Mouse (Mus musculus): ENCODE results near the gene Amdhd2. TPM values are rescaled to one million over a fixed set of nuclear protein-coding genes. Genes with fewer than 3 reads are reported as not detected.

The Amdhd2 gene
- polyA plus RNA-seq, 1 experiment from 2014 or later: 31.1 TPM

GRCm38 (mm10) chr17:24205908-24206361 is 42.4 kb upstream of the Amdhd2 start:
- H3K9me3 ChIP-seq: no peaks in the 10 kb centered on the region
- peak overlapping the region; percentile 69; the same call in 1 of the 2 replicates for H3K27ac ChIP-seq
- H3K4me1 ChIP-seq: peaks cover 84% of the 10 kb centered on the region
- ATAC-seq (ENCODE audit: low FRiP score): peak; percentile 47
- peak overlapping the region; percentile 64 for H3K4me3 ChIP-seq (replicated peaks)
- 8% methylated on average over 15 of the region's 15 CpGs for WGBS
- peak overlapping the region; percentile 92 for H3K4me2 ChIP-seq
- peaks cover 44% of the 10 kb centered on the region for H3K27me3 ChIP-seq
- H3K9ac ChIP-seq: peak overlapping the region; percentile 75
- no peaks in the 10 kb centered on the region for H3K36me3 ChIP-seq (replicated peaks)

- under 1% methylated on average over 65 of the region's 65 CpGs for WGBS
- H3K4me1 ChIP-seq: peaks cover 78% of the 10 kb centered on the region
- H3K9me3 ChIP-seq: no peaks in the 10 kb centered on the region
- peak within 1 kb of the TSS; percentile 92 for H3K4me2 ChIP-seq
- peak; percentile 85 for ATAC-seq (ENCODE audit: low FRiP score)
- no peaks in the 10 kb centered on the region for H3K36me3 ChIP-seq (replicated peaks)
- peak within 1 kb of the TSS; percentile 69; the same call in 1 of the 2 replicates for H3K27ac ChIP-seq
- H3K4me3 ChIP-seq (replicated peaks): peak within 1 kb of the TSS; percentile 64
- H3K27me3 ChIP-seq: peaks cover 39% of the 10 kb centered on the region
- H3K9ac ChIP-seq: peak within 1 kb of the TSS; percentile 75
Observed at GRCm38 (mm10) chr17:24205284-24205888, 41.8 kb upstream of the Amdhd2 start, which contains the start of gene Tbc1d24. Gene Tbc1d24, minus strand, starts transcription at chr17:24205562.

- Histone ChIP-seq H3K27ac (no peak overlapping the region), H3K27me3 (peaks cover 33% of the 10 kb centered on the region), H3K9me3 (no peaks in the 10 kb centered on the region), H3K4me1 (peaks cover 73% of the 10 kb centered on the region), H3K36me3 (replicated peaks) (no peaks in the 10 kb centered on the region), H3K9ac (peak overlapping the region; percentile 75), H3K4me3 (replicated peaks) (peak overlapping the region; percentile 64), H3K4me2 (peak overlapping the region; percentile 92)
- ATAC-seq (ENCODE audit: low FRiP score): no peak
- 16% methylated on average over 7 of the region's 7 CpGs for WGBS
Observed at GRCm38 (mm10) chr17:24204846-24205245, 41.3 kb upstream of the Amdhd2 start.

- 85% methylated on average over 3 of the region's 3 CpGs for WGBS
- peak overlapping the region; percentile 64; the same call in 1 of the 2 replicates for H3K4me3 ChIP-seq (replicated peaks)
- ATAC-seq (ENCODE audit: low FRiP score): no peak
- H3K27me3 ChIP-seq: peaks cover 30% of the 10 kb centered on the region
- peak overlapping the region; percentile 92 for H3K4me2 ChIP-seq
- H3K27ac ChIP-seq: no peak overlapping the region
- H3K4me1 ChIP-seq: peaks cover 64% of the 10 kb centered on the region
- no peaks in the 10 kb centered on the region for H3K36me3 ChIP-seq (replicated peaks)
- no peak overlapping the region for H3K9ac ChIP-seq
- no peaks in the 10 kb centered on the region for H3K9me3 ChIP-seq
Observed at GRCm38 (mm10) chr17:24203611-24204534, 40.3 kb upstream of the Amdhd2 start.

GRCm38 (mm10) chr17:24203068-24203467 is 39.5 kb upstream of the Amdhd2 start:
- no peaks in the 10 kb centered on the region for H3K36me3 ChIP-seq (replicated peaks)
- no peak overlapping the region for H3K9ac ChIP-seq
- no peak overlapping the region for H3K4me2 ChIP-seq
- H3K9me3 ChIP-seq: no peaks in the 10 kb centered on the region
- WGBS: 39% methylated on average over 4 of the region's 4 CpGs
- peaks cover 22% of the 10 kb centered on the region for H3K27me3 ChIP-seq
- no peak overlapping the region for H3K27ac ChIP-seq
- no peak overlapping the region for H3K4me3 ChIP-seq (replicated peaks)
- ATAC-seq (ENCODE audit: low FRiP score): no peak
- peaks cover 56% of the 10 kb centered on the region for H3K4me1 ChIP-seq

- Histone ChIP-seq H3K27ac (no peak overlapping the region), H3K36me3 (replicated peaks) (no peaks in the 10 kb centered on the region), H3K9me3 (no peaks in the 10 kb centered on the region), H3K9ac (no peak overlapping the region), H3K4me1 (peaks cover 36% of the 10 kb centered on the region), H3K4me3 (replicated peaks) (no peak overlapping the region), H3K27me3 (peaks cover 3% of the 10 kb centered on the region), H3K4me2 (no peak overlapping the region)
- 70% methylated on average over 4 of the region's 4 CpGs for WGBS
- no peak for ATAC-seq (ENCODE audit: low FRiP score)
Observed at GRCm38 (mm10) chr17:24201092-24201491, 37.5 kb upstream of the Amdhd2 start.

GRCm38 (mm10) chr17:24199741-24200140 is 36.2 kb upstream of the Amdhd2 start:
- H3K4me2 ChIP-seq: no peak overlapping the region
- H3K27ac ChIP-seq: no peak overlapping the region
- 84% methylated on average over 4 of the region's 4 CpGs for WGBS
- no peak for ATAC-seq (ENCODE audit: low FRiP score)
- H3K27me3 ChIP-seq: no peaks in the 10 kb centered on the region
- H3K9me3 ChIP-seq: no peaks in the 10 kb centered on the region
- no peak overlapping the region for H3K4me3 ChIP-seq (replicated peaks)
- H3K9ac ChIP-seq: no peak overlapping the region
- no peaks in the 10 kb centered on the region for H3K36me3 ChIP-seq (replicated peaks)
- peaks cover 25% of the 10 kb centered on the region for H3K4me1 ChIP-seq

GRCm38 (mm10) chr17:24199252-24199651 is 35.7 kb upstream of the Amdhd2 start:
- H3K27me3 ChIP-seq: no peaks in the 10 kb centered on the region
- H3K4me2 ChIP-seq: no peak overlapping the region
- no peak for ATAC-seq (ENCODE audit: low FRiP score)
- H3K9me3 ChIP-seq: no peaks in the 10 kb centered on the region
- no peak overlapping the region for H3K9ac ChIP-seq
- H3K4me3 ChIP-seq (replicated peaks): no peak overlapping the region
- H3K4me1 ChIP-seq: peaks cover 21% of the 10 kb centered on the region
- no peak overlapping the region for H3K27ac ChIP-seq
- H3K36me3 ChIP-seq (replicated peaks): no peaks in the 10 kb centered on the region
- 82% methylated on average over 4 of the region's 4 CpGs for WGBS

- H3K9me3 ChIP-seq: no peaks in the 10 kb centered on the region
- H3K4me3 ChIP-seq (replicated peaks): no peak overlapping the region
- H3K36me3 ChIP-seq (replicated peaks): no peaks in the 10 kb centered on the region
- no peak overlapping the region for H3K27ac ChIP-seq
- peaks cover 2% of the 10 kb centered on the region; the same call in 1 of the 2 replicates for H3K4me1 ChIP-seq
- WGBS: 75% methylated on average over 15 of the region's 15 CpGs
- no peak overlapping the region for H3K4me2 ChIP-seq
- no peak overlapping the region for H3K9ac ChIP-seq
- no peak for ATAC-seq (ENCODE audit: low FRiP score)
- no peaks in the 10 kb centered on the region for H3K27me3 ChIP-seq
Observed at GRCm38 (mm10) chr17:24197032-24197824, 33.7 kb upstream of the Amdhd2 start.

GRCm38 (mm10) chr17:24195349-24195748 is 31.8 kb upstream of the Amdhd2 start:
- H3K27ac ChIP-seq: no peak overlapping the region
- no peaks in the 10 kb centered on the region for H3K27me3 ChIP-seq
- H3K4me1 ChIP-seq: peaks cover 8% of the 10 kb centered on the region
- WGBS: 79% methylated on average over 2 of the region's 2 CpGs
- no peak overlapping the region for H3K4me3 ChIP-seq (replicated peaks)
- no peak for ATAC-seq (ENCODE audit: low FRiP score)
- no peaks in the 10 kb centered on the region for H3K36me3 ChIP-seq (replicated peaks)
- no peak overlapping the region for H3K4me2 ChIP-seq
- H3K9ac ChIP-seq: no peak overlapping the region
- no peaks in the 10 kb centered on the region for H3K9me3 ChIP-seq

- H3K36me3 ChIP-seq (replicated peaks): no peaks in the 10 kb centered on the region; the same call in 1 of the 2 replicates
- no peak overlapping the region for H3K4me3 ChIP-seq (replicated peaks)
- WGBS: 85% methylated on average over 5 of the region's 5 CpGs
- peaks cover 8% of the 10 kb centered on the region for H3K4me1 ChIP-seq
- H3K4me2 ChIP-seq: no peak overlapping the region
- no peak overlapping the region for H3K9ac ChIP-seq
- no peak overlapping the region for H3K27ac ChIP-seq
- ATAC-seq (ENCODE audit: low FRiP score): no peak
- H3K9me3 ChIP-seq: no peaks in the 10 kb centered on the region
- H3K27me3 ChIP-seq: no peaks in the 10 kb centered on the region
Observed at GRCm38 (mm10) chr17:24193769-24194168, 30.2 kb upstream of the Amdhd2 start.

GRCm38 (mm10) chr17:24193268-24193667 is 29.7 kb upstream of the Amdhd2 start:
- no peak overlapping the region for H3K9ac ChIP-seq
- H3K9me3 ChIP-seq: no peaks in the 10 kb centered on the region
- 92% methylated on average over 8 of the region's 8 CpGs for WGBS
- no peaks in the 10 kb centered on the region; the same call in 1 of the 2 replicates for H3K36me3 ChIP-seq (replicated peaks)
- no peak overlapping the region for H3K4me2 ChIP-seq
- no peak overlapping the region for H3K27ac ChIP-seq
- peaks cover 8% of the 10 kb centered on the region for H3K4me1 ChIP-seq
- ATAC-seq (ENCODE audit: low FRiP score): no peak
- H3K27me3 ChIP-seq: no peaks in the 10 kb centered on the region
- H3K4me3 ChIP-seq (replicated peaks): no peak overlapping the region

All from forebrain, embryonic 12.5 days (tissue).